Mouse (Mus musculus): ENCODE data around the gene Imp3. TPM values are rescaled to one million over a fixed set of nuclear protein-coding genes. Genes with fewer than 3 reads are reported as not detected.
A peak's percentile ranks its signal among the peaks of the same experiment; 100 is the strongest.

Gene Imp3
- 62.8 and 64.4 TPM in 2 replicates for polyA plus RNA-seq (2015; fragmentation: Nextera tagmentation; extraction: Ambion mirVana)

DNA sequence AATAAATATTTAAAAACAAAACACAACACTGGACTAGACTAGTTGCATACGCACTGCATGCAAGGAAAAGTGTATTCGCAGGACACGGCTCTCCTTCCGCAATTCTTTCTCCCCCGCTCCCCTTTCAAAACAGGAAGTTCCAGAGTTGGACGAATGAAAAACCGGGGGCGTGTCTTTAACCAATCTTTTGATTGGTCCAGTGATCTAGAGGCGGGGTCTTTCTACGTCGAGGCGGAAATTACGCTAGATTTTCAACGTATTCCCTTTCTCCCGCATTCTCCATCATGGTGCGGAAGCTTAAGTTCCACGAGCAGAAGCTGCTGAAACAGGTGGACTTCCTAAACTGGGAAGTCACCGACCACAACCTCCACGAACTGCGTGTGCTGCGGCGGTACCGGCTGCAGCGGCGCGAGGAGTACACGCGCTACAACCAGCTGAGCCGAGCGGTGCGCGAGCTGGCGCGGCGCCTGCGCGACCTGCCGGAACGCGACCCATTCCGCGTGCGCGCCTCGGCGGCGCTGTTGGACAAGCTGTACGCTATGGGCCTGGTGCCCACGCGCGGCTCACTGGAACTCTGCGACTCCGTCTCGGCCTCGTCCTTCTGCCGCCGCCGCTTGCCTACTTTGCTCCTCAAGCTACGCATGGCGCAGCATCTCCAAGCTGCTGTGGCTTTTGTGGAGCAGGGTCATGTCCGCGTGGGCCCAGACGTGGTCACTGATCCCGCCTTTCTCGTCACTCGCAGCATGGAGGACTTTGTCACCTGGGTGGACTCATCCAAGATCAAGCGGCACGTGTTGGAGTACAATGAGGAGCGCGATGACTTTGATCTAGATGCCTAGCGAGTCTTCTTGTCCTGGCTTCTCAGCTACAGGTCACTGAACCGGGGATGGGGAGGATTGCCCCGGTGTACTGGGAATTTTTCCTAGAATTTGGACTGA is at the start of gene Imp3:
TSS of gene Imp3 (plus strand) at position 253 of the 938 bp plus-strand sequence.
- Histone ChIP-seq H3K4me2 (peak within 1 kb of the TSS; percentile 90), H3K9me3 (no peaks in the 10 kb centered on the region), H3K4me3 (peak within 1 kb of the TSS; percentile 97), H3K36me3 (replicated peaks) (no peaks in the 10 kb centered on the region), H3K9ac (peak within 1 kb of the TSS; percentile 87), H3K4me1 (peaks cover 23% of the 10 kb centered on the region), H3K27me3 (replicated peaks) (no peaks in the 10 kb centered on the region), H3K27ac (peak within 1 kb of the TSS; percentile 95)
- under 1% methylated on average over 73 of the region's 73 CpGs for WGBS
- peak; percentile 96 for ATAC-seq (replicated peaks)

DNA sequence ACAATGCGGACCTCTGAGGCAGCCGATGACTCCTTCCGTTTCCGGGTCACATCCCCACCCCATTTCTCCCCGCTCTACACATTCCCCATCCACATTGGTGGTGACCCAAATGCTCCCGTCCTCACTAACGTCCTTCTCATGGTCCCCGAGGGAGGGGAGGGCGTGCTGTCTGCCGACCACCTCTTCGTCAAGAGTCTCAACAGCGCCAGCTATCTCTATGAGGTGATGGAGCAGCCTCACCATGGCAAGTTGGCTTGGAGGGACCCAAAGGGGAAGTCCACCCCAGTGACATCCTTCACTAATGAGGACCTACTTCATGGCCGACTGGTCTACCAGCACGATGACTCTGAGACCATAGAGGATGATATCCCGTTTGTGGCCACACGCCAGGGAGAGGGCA is 49.7 kb upstream of the Imp3 start:
- Histone ChIP-seq H3K4me1 (peaks cover 8% of the 10 kb centered on the region; the same call in 1 of the 2 replicates), H3K9me3 (no peaks in the 10 kb centered on the region), H3K4me3 (no peak overlapping the region), H3K36me3 (replicated peaks) (no peaks in the 10 kb centered on the region), H3K4me2 (no peak overlapping the region), H3K27me3 (replicated peaks) (peaks cover 11% of the 10 kb centered on the region; the same call in 1 of the 2 replicates), H3K27ac (no peak overlapping the region), H3K9ac (no peak overlapping the region)
- WGBS = 92% methylated on average over 16 of the region's 16 CpGs
- no peak for ATAC-seq (replicated peaks)

DNA sequence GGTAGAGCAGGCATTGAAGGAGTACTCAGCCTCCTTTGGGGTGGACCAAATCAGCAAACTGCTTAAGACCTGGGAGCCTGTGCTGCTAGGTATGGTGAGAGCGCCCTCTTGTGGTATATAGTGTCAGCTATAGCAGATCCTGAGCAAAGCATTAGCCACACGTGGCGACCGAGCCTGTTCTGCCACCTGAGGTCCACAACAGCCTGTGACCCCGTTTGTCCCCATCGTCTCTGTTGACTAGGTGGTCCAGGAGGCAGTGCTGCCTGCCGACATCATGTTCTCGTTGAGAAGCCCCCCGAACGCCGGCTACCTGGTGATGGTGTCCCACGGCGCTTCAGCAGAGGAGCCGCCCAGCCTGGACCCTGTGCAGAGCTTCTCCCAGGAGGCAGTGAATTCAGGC is 47.5 kb upstream of the Imp3 start:
- H3K4me3 ChIP-seq = peak overlapping the region; percentile 30
- H3K4me1 ChIP-seq = peaks cover 13% of the 10 kb centered on the region
- H3K9ac ChIP-seq = peak overlapping the region; percentile 38
- no peaks in the 10 kb centered on the region for H3K9me3 ChIP-seq
- H3K36me3 ChIP-seq (replicated peaks) = no peaks in the 10 kb centered on the region
- WGBS = 6% methylated on average over 14 of the region's 14 CpGs
- H3K4me2 ChIP-seq = peak overlapping the region; percentile 59
- peak; percentile 65 for ATAC-seq (replicated peaks)
- peaks cover 11% of the 10 kb centered on the region for H3K27me3 ChIP-seq (replicated peaks)
- H3K27ac ChIP-seq = no peak overlapping the region

DNA sequence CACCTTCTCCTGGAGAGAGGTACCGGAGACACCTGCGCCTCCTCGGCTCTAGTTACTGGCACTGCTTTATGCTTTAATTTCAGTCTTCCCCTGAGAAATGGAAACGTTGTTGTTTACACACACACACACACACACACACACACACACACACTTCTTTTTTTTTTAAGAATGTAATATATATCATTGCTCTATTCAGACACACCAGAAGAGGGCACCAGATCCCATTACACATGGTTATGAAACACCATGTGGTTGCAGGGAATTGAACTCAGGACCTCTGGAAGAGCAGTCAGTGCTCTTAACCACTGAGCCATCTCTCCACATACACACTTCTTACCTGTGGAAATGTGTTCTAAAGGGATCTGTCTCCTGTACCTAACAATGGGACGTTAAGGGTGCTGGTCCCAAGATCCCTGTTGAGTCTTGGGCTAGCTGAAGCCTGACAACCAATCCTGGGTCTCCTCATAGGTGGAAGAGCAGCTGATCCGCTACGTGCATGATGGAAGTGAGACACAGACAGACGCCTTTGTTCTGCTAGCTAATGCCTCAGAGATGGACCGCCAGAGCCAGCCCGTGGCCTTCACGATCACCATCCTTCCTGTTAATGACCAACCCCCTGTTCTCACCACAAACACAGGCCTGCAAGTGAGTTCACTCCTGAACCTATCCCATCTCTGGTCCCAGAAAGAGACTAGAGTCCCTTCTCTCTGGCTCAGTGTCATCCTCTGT is 46.6 kb upstream of the Imp3 start:
- H3K4me3 ChIP-seq = no peak overlapping the region

DNA sequence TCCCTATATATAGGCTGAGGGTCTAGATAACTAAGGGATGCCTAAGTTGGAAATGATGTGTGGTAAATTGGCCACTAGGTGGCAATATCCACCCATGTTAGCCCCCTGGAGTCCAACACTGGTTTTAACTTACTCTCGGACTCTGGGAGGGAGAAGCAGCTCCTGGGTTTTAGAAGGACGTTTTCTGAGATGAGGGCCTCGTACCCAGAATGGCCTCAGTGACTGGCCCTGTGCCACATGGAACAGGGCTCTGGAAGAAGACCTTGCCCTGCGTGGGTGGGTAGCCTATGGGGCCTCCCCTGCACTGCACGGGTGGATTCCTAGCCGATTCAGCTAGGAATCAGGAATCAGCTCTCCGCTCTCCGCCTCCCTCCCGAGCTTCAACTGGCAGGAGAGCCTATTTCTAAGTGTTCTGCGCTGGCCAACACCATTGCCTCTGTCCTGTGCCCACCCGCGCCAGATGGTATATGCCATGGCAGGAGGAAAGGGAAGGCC is 45.7 kb upstream of the Imp3 start:
- no peak overlapping the region for H3K27ac ChIP-seq
- H3K4me2 ChIP-seq = peak overlapping the region; percentile 49
- ATAC-seq (replicated peaks) = peak; percentile 64
- H3K36me3 ChIP-seq (replicated peaks) = no peaks in the 10 kb centered on the region
- no peaks in the 10 kb centered on the region for H3K9me3 ChIP-seq
- H3K4me3 ChIP-seq = peak overlapping the region; percentile 17
- H3K27me3 ChIP-seq (replicated peaks) = peaks cover 9% of the 10 kb centered on the region
- WGBS = 27% methylated on average over 12 of the region's 12 CpGs
- peak overlapping the region; percentile 35 for H3K9ac ChIP-seq
- peaks cover 13% of the 10 kb centered on the region for H3K4me1 ChIP-seq

More for the DNA sequence above, 46.6 kb upstream of the Imp3 start:
- H3K36me3 ChIP-seq (replicated peaks) = no peaks in the 10 kb centered on the region
- H3K4me1 ChIP-seq = peaks cover 13% of the 10 kb centered on the region
- ATAC-seq (replicated peaks) = no peak
- no peak overlapping the region for H3K4me2 ChIP-seq
- H3K27me3 ChIP-seq (replicated peaks) = peaks cover 9% of the 10 kb centered on the region
- 70% methylated on average over 11 of the region's 11 CpGs for WGBS
- H3K27ac ChIP-seq = no peak overlapping the region
- H3K9ac ChIP-seq = no peak overlapping the region
- H3K9me3 ChIP-seq = no peaks in the 10 kb centered on the region

DNA sequence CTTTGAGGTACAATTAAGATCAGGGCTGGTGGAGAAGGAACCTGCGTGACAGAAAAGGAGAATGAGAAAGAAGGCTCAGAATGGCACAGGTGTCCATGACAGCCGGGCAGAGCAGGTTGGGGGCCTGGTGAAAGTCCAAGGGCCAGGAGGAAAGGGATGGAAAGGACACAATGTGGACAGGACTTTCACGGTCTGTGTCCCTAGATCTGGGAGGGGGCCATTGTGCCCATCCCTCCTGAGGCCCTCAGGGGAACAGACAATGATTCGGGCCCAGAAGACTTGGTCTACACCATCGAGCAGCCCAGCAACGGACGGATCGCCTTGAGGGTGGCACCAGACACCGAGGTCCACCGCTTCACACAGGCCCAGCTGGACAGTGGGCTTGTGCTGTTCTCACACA is 45.2 kb upstream of the Imp3 start:
- H3K36me3 ChIP-seq (replicated peaks) = no peaks in the 10 kb centered on the region
- no peak overlapping the region for H3K27ac ChIP-seq
- no peak overlapping the region for H3K4me3 ChIP-seq
- H3K4me2 ChIP-seq = no peak overlapping the region
- no peak for ATAC-seq (replicated peaks)
- peaks cover 9% of the 10 kb centered on the region for H3K27me3 ChIP-seq (replicated peaks)
- 84% methylated on average over 10 of the region's 10 CpGs for WGBS
- H3K9me3 ChIP-seq = no peaks in the 10 kb centered on the region
- H3K4me1 ChIP-seq = peaks cover 13% of the 10 kb centered on the region
- H3K9ac ChIP-seq = peak overlapping the region; percentile 35; the same call in 1 of the 2 replicates

DNA sequence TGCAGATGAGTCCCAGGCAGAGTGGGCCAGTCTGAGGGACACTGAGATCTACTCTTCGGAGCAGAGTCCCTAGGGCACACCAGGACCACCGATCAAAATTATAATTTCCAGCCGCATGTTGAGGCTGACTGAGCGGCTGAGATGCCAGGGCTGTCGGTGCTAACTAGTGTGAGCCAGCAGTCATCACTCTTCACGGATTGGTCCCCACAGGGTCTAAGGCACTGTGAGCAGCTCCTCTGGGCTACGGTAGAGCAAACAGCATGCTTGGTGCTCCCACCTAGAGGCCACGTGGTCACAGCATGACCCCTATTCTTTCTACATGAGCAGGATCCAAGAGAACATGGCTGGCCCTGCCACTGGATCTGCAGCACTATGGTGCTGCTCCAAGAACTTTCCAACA is 44.0 kb upstream of the Imp3 start:
- H3K27me3 ChIP-seq (replicated peaks) = peaks cover 9% of the 10 kb centered on the region
- H3K9ac ChIP-seq = no peak overlapping the region
- no peak for ATAC-seq (replicated peaks)
- no peak overlapping the region for H3K4me2 ChIP-seq
- no peaks in the 10 kb centered on the region for H3K36me3 ChIP-seq (replicated peaks)
- peaks cover 13% of the 10 kb centered on the region for H3K4me1 ChIP-seq
- 56% methylated on average over 8 of the region's 8 CpGs for WGBS
- no peak overlapping the region for H3K27ac ChIP-seq
- no peak overlapping the region for H3K4me3 ChIP-seq
- no peaks in the 10 kb centered on the region for H3K9me3 ChIP-seq

DNA sequence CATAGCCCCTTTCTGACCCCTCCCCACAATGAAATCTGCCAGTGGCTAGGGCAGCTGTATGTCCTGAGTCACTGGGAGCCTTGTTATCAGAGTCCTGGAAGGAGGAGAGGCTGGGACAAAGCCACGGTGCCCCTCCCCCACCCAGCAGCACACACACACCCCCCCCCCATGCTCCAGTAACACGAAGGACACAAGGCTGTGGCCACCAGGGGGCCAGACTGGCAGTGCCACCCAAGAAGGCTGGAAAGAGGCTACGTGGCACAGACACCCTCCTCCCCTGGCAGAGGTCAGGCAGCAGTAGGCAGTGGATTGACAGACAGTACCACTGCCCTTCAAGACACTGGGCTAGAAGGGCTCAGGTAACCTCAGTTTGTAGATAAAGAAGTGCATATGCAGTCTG is 43.3 kb upstream of the Imp3 start:
- peaks cover 9% of the 10 kb centered on the region for H3K27me3 ChIP-seq (replicated peaks)
- WGBS = 10% methylated on average over 3 of the region's 3 CpGs
- H3K27ac ChIP-seq = no peak overlapping the region
- no peaks in the 10 kb centered on the region for H3K36me3 ChIP-seq (replicated peaks)
- no peaks in the 10 kb centered on the region for H3K9me3 ChIP-seq
- no peak overlapping the region for H3K4me3 ChIP-seq
- no peak for ATAC-seq (replicated peaks)
- H3K4me2 ChIP-seq = no peak overlapping the region
- peaks cover 13% of the 10 kb centered on the region for H3K4me1 ChIP-seq
- no peak overlapping the region for H3K9ac ChIP-seq

DNA sequence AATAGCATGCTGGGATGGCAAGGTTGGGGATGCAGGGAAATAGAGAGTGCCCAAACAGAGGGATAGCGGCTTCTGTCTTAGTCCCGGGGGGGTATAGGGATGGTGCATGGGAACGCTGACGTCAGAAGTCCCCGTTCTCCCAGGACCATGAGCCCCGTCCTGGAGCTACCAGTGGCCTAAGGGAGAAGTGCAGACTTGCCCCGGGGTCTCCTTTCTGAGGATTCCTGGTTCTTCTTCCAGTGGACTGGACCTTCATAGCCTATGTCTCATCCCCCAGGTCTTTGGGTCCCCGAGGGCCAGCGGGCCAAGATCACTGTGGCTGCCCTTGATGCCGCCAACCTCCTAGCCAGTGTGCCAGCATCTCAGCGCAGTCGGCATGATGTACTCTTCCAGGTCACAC is 40.5 kb upstream of the Imp3 start:
- H3K4me2 ChIP-seq = no peak overlapping the region
- ATAC-seq (replicated peaks) = no peak
- H3K36me3 ChIP-seq (replicated peaks) = no peaks in the 10 kb centered on the region
- peaks cover 4% of the 10 kb centered on the region; the same call in 1 of the 2 replicates for H3K27me3 ChIP-seq (replicated peaks)
- no peak overlapping the region for H3K27ac ChIP-seq
- no peaks in the 10 kb centered on the region for H3K9me3 ChIP-seq
- WGBS = 90% methylated on average over 12 of the region's 12 CpGs
- H3K4me3 ChIP-seq = no peak overlapping the region
- H3K4me1 ChIP-seq = peaks cover 6% of the 10 kb centered on the region
- H3K9ac ChIP-seq = no peak overlapping the region

DNA sequence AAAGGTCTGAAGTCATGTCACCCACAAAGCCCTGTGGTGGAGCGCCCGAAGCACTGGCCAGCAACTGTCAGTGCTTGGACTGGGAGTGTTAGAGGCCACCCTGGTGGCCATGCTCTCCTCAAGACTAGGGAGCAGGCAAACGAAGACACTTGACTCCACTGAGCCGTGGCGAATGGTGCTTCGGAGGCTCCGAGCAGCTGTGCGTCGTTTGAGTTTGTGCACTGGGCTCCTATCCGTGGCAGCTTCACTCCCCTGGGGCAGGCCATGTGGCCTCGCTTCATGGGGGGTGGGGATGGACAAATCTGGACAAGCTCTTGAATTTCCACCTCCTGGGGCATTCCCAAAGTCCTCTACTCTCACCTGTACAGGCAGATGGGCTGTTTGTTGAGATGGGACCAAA is 37.9 kb upstream of the Imp3 start:
- no peaks in the 10 kb centered on the region for H3K9me3 ChIP-seq
- no peak overlapping the region for H3K9ac ChIP-seq
- H3K4me2 ChIP-seq = no peak overlapping the region
- H3K4me3 ChIP-seq = no peak overlapping the region
- no peak for ATAC-seq (replicated peaks)
- WGBS = 73% methylated on average over 11 of the region's 11 CpGs
- H3K36me3 ChIP-seq (replicated peaks) = no peaks in the 10 kb centered on the region
- H3K27me3 ChIP-seq (replicated peaks) = no peaks in the 10 kb centered on the region
- no peaks in the 10 kb centered on the region for H3K4me1 ChIP-seq
- H3K27ac ChIP-seq = no peak overlapping the region

DNA sequence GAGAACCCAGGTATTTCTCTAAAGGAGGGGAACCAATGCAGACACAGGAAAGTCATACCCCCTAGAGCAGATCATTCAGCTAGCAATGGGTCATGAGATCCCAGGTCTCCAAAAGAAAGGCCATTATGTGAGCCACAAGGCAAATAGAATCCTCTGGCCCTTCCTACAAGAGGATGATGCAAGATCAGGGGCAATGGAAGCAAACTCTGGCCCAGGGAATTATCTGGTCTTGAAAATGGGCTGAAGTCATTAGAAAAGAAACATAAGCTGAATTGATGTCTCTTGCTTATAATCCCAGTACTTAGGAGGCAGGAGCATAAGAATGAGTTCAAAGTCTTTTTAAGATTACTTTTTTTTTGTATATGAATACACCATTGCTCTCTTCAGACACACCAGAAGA is 37.2 kb upstream of the Imp3 start:
- no peak overlapping the region for H3K9ac ChIP-seq

DNA sequence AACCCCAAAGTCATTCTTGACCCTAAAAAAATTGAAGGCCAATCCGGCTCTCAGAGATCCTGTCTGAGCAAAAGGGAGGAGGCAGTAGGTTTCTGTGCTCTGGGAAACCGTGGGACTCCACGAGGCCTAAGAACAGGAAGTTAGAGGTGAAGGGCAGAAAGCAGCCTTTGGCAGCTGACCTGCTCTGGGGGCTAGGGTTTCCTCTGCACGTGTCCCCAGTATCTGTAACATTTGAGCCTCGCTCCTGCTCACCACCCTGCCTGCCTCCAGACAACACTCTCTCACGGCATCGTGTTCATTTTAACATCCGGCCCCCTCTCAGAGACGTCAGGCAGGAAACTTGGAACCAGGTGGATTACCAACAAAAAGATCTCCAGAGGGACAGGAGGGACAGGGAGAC is 36.7 kb upstream of the Imp3 start:
- Histone ChIP-seq H3K9ac (no peak overlapping the region), H3K4me1 (no peaks in the 10 kb centered on the region), H3K36me3 (replicated peaks) (no peaks in the 10 kb centered on the region), H3K27ac (no peak overlapping the region), H3K4me2 (no peak overlapping the region), H3K4me3 (no peak overlapping the region), H3K9me3 (no peaks in the 10 kb centered on the region), H3K27me3 (replicated peaks) (no peaks in the 10 kb centered on the region)
- 72% methylated on average over 9 of the region's 9 CpGs for WGBS
- no peak for ATAC-seq (replicated peaks)

More for the DNA sequence above, 37.2 kb upstream of the Imp3 start:
- Histone ChIP-seq H3K4me2 (no peak overlapping the region), H3K27ac (no peak overlapping the region), H3K9me3 (no peaks in the 10 kb centered on the region), H3K4me3 (no peak overlapping the region), H3K27me3 (replicated peaks) (no peaks in the 10 kb centered on the region), H3K4me1 (no peaks in the 10 kb centered on the region), H3K36me3 (replicated peaks) (no peaks in the 10 kb centered on the region)
- ATAC-seq (replicated peaks) = no peak

Data from midbrain, embryonic 15.5 days (tissue).